Mouse (Mus musculus): ENCODE measurements around the gene Rac2. TPM values are rescaled to one million over a fixed set of nuclear protein-coding genes. Genes with fewer than 3 reads are reported as not detected.

Gene Rac2
- polyA plus RNA-seq, 1 experiment from 2014 or later = 7.6 TPM

- no peak overlapping the region for H3K4me3 ChIP-seq (ENCODE audit: low read length)
- H3K4me2 ChIP-seq (replicated peaks; ENCODE audit: low read depth, low read length) = no peak overlapping the region
- no peak for ATAC-seq (ENCODE audit: low FRiP score, low TSS enrichment)
- H3K4me1 ChIP-seq (ENCODE audit: control insufficient read depth, insufficient read depth, low read length) = peaks cover 25% of the 10 kb centered on the region
- H3K36me3 ChIP-seq (ENCODE audit: control insufficient read depth, insufficient read depth, low read length) = no peaks in the 10 kb centered on the region; the same call in 1 of the 2 replicates
- H3K27ac ChIP-seq (ENCODE audit: low read depth, low read length) = no peak overlapping the region
- WGBS = 71% methylated on average over 7 of the region's 7 CpGs
- no peaks in the 10 kb centered on the region for H3K9me3 ChIP-seq (ENCODE audit: control insufficient read depth, low read length)
- no peaks in the 10 kb centered on the region for H3K27me3 ChIP-seq (ENCODE audit: control insufficient read depth, insufficient read depth, low read length)
- H3K9ac ChIP-seq (ENCODE audit: low read depth, low read length) = no peak overlapping the region
These were observed 44.6 kb downstream of the Rac2 start for GRCm38 (mm10) chr15:78527973-78528372.

- WGBS = 83% methylated on average over 5 of the region's 5 CpGs
- Histone ChIP-seq H3K4me2 (replicated peaks; ENCODE audit: low read depth, low read length) (no peak overlapping the region), H3K4me1 (ENCODE audit: control insufficient read depth, insufficient read depth, low read length) (peaks cover 7% of the 10 kb centered on the region; the same call in 1 of the 2 replicates), H3K4me3 (ENCODE audit: low read length) (no peak overlapping the region), H3K27ac (ENCODE audit: low read depth, low read length) (no peak overlapping the region), H3K36me3 (ENCODE audit: control insufficient read depth, insufficient read depth, low read length) (no peaks in the 10 kb centered on the region; the same call in 1 of the 2 replicates), H3K27me3 (ENCODE audit: control insufficient read depth, insufficient read depth, low read length) (no peaks in the 10 kb centered on the region), H3K9me3 (ENCODE audit: control insufficient read depth, low read length) (no peaks in the 10 kb centered on the region), H3K9ac (ENCODE audit: low read depth, low read length) (no peak overlapping the region)
- ATAC-seq (ENCODE audit: low FRiP score, low TSS enrichment) = no peak
These were observed 48.4 kb downstream of the Rac2 start for GRCm38 (mm10) chr15:78524163-78524562.

- Histone ChIP-seq H3K9me3 (ENCODE audit: control insufficient read depth, low read length) (no peaks in the 10 kb centered on the region), H3K27ac (ENCODE audit: low read depth, low read length) (no peak overlapping the region), H3K4me3 (ENCODE audit: low read length) (no peak overlapping the region), H3K36me3 (ENCODE audit: control insufficient read depth, insufficient read depth, low read length) (no peaks in the 10 kb centered on the region; the same call in 1 of the 2 replicates), H3K27me3 (ENCODE audit: control insufficient read depth, insufficient read depth, low read length) (no peaks in the 10 kb centered on the region), H3K4me1 (ENCODE audit: control insufficient read depth, insufficient read depth, low read length) (0 out of 2 replicates have a peak, but pooled peaks cover 3% of the 10 kb centered on the region), H3K9ac (ENCODE audit: low read depth, low read length) (no peak overlapping the region), H3K4me2 (replicated peaks; ENCODE audit: low read depth, low read length) (no peak overlapping the region)
- WGBS = 59% methylated on average over 6 of the region's 6 CpGs
- no peak for ATAC-seq (ENCODE audit: low FRiP score, low TSS enrichment)
These were observed 50.7 kb downstream of the Rac2 start for GRCm38 (mm10) chr15:78521892-78522291.

- H3K4me1 ChIP-seq (ENCODE audit: control insufficient read depth, insufficient read depth, low read length) = peaks cover 7% of the 10 kb centered on the region
- no peak overlapping the region for H3K27ac ChIP-seq (ENCODE audit: low read depth, low read length)
- H3K4me3 ChIP-seq (ENCODE audit: low read length) = no peak overlapping the region
- WGBS = 70% methylated on average over 8 of the region's 8 CpGs
- ATAC-seq (ENCODE audit: low FRiP score, low TSS enrichment) = no peak
- H3K36me3 ChIP-seq (ENCODE audit: control insufficient read depth, insufficient read depth, low read length) = no peaks in the 10 kb centered on the region; the same call in 1 of the 2 replicates
- H3K27me3 ChIP-seq (ENCODE audit: control insufficient read depth, insufficient read depth, low read length) = no peaks in the 10 kb centered on the region
- H3K4me2 ChIP-seq (replicated peaks; ENCODE audit: low read depth, low read length) = no peak overlapping the region
- H3K9ac ChIP-seq (ENCODE audit: low read depth, low read length) = no peak overlapping the region
- H3K9me3 ChIP-seq (ENCODE audit: control insufficient read depth, low read length) = no peaks in the 10 kb centered on the region
These were observed 51.3 kb downstream of the Rac2 start for GRCm38 (mm10) chr15:78521331-78521730.

DNA sequence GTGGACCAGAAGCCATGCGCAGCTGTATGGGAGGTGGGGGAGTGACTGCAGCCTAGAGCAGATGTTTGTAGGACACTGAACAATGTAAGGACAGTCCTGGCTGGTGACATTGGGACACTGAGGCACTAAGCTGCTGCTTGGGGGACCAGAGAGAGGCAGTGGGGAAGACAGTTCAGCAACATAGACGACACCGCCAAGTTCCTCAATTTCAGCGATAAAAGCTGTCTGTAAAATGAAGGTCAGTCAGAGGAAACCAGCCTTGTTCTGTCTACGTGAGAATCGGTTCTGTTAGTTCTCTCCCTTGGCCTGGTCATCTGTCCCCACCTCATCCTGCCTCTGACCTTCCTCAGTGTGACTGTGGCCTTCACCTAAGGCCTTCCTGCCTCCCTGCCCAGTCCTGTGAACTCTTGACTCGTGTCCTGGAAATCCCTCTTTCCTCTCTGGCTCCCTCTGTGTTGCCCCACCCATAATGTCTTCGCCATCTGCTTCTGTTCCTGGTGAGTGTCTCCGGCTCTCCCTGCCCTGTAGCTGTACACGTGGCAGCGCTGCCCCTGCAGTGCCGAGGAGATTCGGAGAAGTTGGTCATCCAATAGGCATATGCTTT is 52.4 kb downstream of the Rac2 start:
- Histone ChIP-seq H3K36me3 (ENCODE audit: control insufficient read depth, insufficient read depth, low read length) (no peaks in the 10 kb centered on the region; the same call in 1 of the 2 replicates), H3K9ac (ENCODE audit: low read depth, low read length) (no peak overlapping the region), H3K9me3 (ENCODE audit: control insufficient read depth, low read length) (no peaks in the 10 kb centered on the region), H3K27me3 (ENCODE audit: control insufficient read depth, insufficient read depth, low read length) (no peaks in the 10 kb centered on the region), H3K4me1 (ENCODE audit: control insufficient read depth, insufficient read depth, low read length) (peaks cover 10% of the 10 kb centered on the region), H3K4me3 (ENCODE audit: low read length) (no peak overlapping the region), H3K27ac (ENCODE audit: low read depth, low read length) (no peak overlapping the region), H3K4me2 (replicated peaks; ENCODE audit: low read depth, low read length) (no peak overlapping the region)
- no peak for ATAC-seq (ENCODE audit: low FRiP score, low TSS enrichment)
- WGBS = 72% methylated on average over 13 of the region's 13 CpGs

DNA sequence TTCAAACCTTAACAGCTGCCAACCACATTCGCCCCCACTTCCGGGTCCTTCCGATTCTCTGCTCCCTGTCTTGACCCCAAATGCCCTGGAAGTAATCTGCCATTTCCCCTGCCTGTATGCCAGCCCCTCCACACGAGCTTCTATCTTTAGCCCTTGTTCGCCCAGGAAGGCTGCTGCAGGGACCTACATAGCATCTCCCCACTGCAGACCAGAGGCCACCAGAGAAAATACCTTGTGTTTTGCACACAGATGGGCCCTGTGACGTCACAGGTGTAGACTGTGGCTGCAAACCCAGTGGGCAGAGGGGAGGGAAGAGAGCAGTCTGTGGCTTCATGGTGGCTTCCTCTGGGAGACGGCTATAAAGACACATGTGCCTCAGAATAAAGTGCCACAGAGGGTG is 54.4 kb downstream of the Rac2 start:
- WGBS = 60% methylated on average over 7 of the region's 7 CpGs
- no peaks in the 10 kb centered on the region for H3K9me3 ChIP-seq (ENCODE audit: control insufficient read depth, low read length)
- no peak for ATAC-seq (ENCODE audit: low FRiP score, low TSS enrichment)
- no peak overlapping the region for H3K4me2 ChIP-seq (replicated peaks; ENCODE audit: low read depth, low read length)
- H3K27ac ChIP-seq (ENCODE audit: low read depth, low read length) = no peak overlapping the region
- H3K4me3 ChIP-seq (ENCODE audit: low read length) = no peak overlapping the region
- no peaks in the 10 kb centered on the region for H3K36me3 ChIP-seq (ENCODE audit: control insufficient read depth, insufficient read depth, low read length)
- peaks cover 10% of the 10 kb centered on the region for H3K4me1 ChIP-seq (ENCODE audit: control insufficient read depth, insufficient read depth, low read length)
- H3K9ac ChIP-seq (ENCODE audit: low read depth, low read length) = no peak overlapping the region
- H3K27me3 ChIP-seq (ENCODE audit: control insufficient read depth, insufficient read depth, low read length) = no peaks in the 10 kb centered on the region

DNA sequence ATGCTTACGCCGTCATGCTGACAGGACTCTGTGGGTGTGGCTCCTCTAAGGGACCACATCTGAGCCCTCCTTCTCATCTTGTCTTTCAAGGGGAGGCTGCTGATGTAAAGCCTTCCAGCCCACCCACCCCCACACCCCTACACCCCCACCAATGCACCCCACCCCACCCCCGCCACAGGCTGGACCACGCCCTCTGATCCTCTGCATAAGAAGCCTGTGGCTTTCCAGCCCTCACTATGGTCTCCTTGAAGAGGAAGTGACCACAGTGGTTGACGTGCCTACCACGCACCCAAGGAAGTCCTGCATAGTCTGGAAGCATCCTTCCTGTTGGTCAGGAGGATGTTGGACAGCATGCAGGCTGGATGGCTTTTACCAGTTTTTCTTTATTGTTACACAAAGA is 56.8 kb downstream of the Rac2 start:
- H3K27ac ChIP-seq (ENCODE audit: low read depth, low read length) = no peak overlapping the region
- 78% methylated on average over 6 of the region's 6 CpGs for WGBS
- H3K9ac ChIP-seq (ENCODE audit: low read depth, low read length) = no peak overlapping the region
- H3K4me2 ChIP-seq (replicated peaks; ENCODE audit: low read depth, low read length) = no peak overlapping the region
- peaks cover 18% of the 10 kb centered on the region for H3K4me1 ChIP-seq (ENCODE audit: control insufficient read depth, insufficient read depth, low read length)
- no peaks in the 10 kb centered on the region for H3K36me3 ChIP-seq (ENCODE audit: control insufficient read depth, insufficient read depth, low read length)
- ATAC-seq (ENCODE audit: low FRiP score, low TSS enrichment) = no peak
- H3K27me3 ChIP-seq (ENCODE audit: control insufficient read depth, insufficient read depth, low read length) = no peaks in the 10 kb centered on the region
- H3K4me3 ChIP-seq (ENCODE audit: low read length) = no peak overlapping the region
- H3K9me3 ChIP-seq (ENCODE audit: control insufficient read depth, low read length) = no peaks in the 10 kb centered on the region

DNA sequence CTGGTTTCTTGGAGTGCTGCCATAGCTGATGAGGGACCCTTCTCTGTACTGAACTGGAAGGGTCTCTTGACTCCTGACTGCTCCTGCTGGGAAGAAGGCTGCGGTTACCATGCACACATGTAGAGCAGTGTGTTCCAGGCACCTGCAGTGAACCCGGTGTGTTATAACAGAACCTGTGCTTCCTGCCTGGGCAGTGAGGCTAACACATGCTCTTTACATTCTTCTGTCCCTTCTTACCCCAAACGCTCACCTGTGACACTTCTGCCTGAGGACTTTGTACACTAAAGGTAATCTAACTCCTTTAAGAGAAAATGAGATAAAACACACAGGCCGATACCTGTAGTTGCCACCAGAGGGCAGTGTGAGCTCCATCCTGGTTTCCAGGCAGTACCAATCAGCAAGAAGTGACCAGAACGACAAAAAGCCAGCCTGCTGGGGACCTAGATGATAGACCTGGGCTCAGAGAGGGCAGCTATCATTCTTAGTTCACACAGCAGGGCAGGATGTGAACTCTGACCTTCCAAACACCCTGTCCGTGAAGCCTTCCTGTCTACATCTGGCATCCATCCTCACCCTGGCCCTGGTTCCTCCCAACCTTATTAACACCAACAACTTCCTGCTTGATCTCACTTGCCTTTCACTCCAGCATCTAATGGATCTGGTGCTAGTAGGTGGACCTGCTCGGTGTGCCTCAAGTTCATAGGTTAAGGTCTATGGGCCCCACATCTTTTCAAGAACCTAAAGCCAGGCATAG is 58.0 kb downstream of the Rac2 start:
- ATAC-seq (ENCODE audit: low FRiP score, low TSS enrichment) = peak; percentile 55; the same call in 1 of the 2 replicates
- no peak overlapping the region for H3K9ac ChIP-seq (ENCODE audit: low read depth, low read length)

DNA sequence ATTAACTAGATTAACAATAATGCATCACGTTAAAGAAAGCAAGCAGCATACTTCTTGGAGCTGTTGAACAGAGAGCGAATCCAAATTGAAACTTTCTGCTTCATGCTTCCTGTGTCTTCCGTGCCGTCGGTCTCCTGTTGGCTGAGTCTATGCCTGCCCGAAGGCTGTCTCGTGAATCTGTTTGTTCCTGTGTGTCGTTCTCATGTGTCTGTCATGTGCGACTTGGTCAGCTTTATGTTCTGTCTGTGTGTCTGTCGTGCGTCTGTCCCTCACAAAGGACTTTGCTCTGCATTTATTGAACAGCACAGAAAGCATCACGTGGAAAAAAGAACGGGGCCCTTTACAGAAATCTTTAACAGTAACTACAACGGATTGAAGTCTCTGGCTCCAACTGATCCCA is 59.6 kb downstream of the Rac2 start:
- no peaks in the 10 kb centered on the region for H3K9me3 ChIP-seq (ENCODE audit: control insufficient read depth, low read length)
- H3K4me3 ChIP-seq (ENCODE audit: low read length) = no peak overlapping the region
- WGBS = 78% methylated on average over 14 of the region's 14 CpGs
- no peak overlapping the region for H3K27ac ChIP-seq (ENCODE audit: low read depth, low read length)
- peaks cover 22% of the 10 kb centered on the region for H3K4me1 ChIP-seq (ENCODE audit: control insufficient read depth, insufficient read depth, low read length)
- H3K36me3 ChIP-seq (ENCODE audit: control insufficient read depth, insufficient read depth, low read length) = no peaks in the 10 kb centered on the region
- no peak for ATAC-seq (ENCODE audit: low FRiP score, low TSS enrichment)
- no peak overlapping the region for H3K9ac ChIP-seq (ENCODE audit: low read depth, low read length)
- no peaks in the 10 kb centered on the region for H3K27me3 ChIP-seq (ENCODE audit: control insufficient read depth, insufficient read depth, low read length)
- H3K4me2 ChIP-seq (replicated peaks; ENCODE audit: low read depth, low read length) = no peak overlapping the region

More for the DNA sequence above, 58.0 kb downstream of the Rac2 start:
- no peak overlapping the region for H3K4me2 ChIP-seq (replicated peaks; ENCODE audit: low read depth, low read length)
- no peak overlapping the region for H3K27ac ChIP-seq (ENCODE audit: low read depth, low read length)
- WGBS = 28% methylated on average over 7 of the region's 7 CpGs
- H3K36me3 ChIP-seq (ENCODE audit: control insufficient read depth, insufficient read depth, low read length) = no peaks in the 10 kb centered on the region
- no peak overlapping the region for H3K4me3 ChIP-seq (ENCODE audit: low read length)
- H3K27me3 ChIP-seq (ENCODE audit: control insufficient read depth, insufficient read depth, low read length) = no peaks in the 10 kb centered on the region
- no peaks in the 10 kb centered on the region for H3K9me3 ChIP-seq (ENCODE audit: control insufficient read depth, low read length)
- H3K4me1 ChIP-seq (ENCODE audit: control insufficient read depth, insufficient read depth, low read length) = peaks cover 22% of the 10 kb centered on the region
